In genomic region chr3:154861921-154862320, GRCm38 (mm10) we compare ENCODE assay signal across 17 mouse cellular contexts.
DNase-seq lines count a peak whose midpoint lies in the region; ATAC-seq and TF ChIP-seq lines count a peak whose summit lies in the region.
"Had no signal": no experiment of that assay in that cellular context is flagged by ENCODE, and none has a peak within 500 bp of the region (broad histone marks: within the 10 kb centered on the region; RNA-seq: fewer than 3 reads in every experiment).

No protein-coding gene starts in this region.

- peak; percentile 44; the same call in 1 of the 2 replicates for ATAC-seq in forebrain, embryonic 12.5 days (ENCODE audit: low FRiP score)
- ATAC-seq in forebrain, embryonic 15.5 days (replicated peaks): no peak
- ATAC-seq in heart, embryonic 12.5 days (ENCODE audit: insufficient number of reproducible peaks, low FRiP score): no peak
- ATAC-seq: forebrain, embryonic 13.5 days had no signal

- no peak overlapping the region for H3K9ac ChIP-seq in forebrain, embryonic 12.5 days
- H3K9ac ChIP-seq in forebrain, embryonic 15.5 days (replicated peaks): no peak overlapping the region
- H3K9ac ChIP-seq in heart, embryonic 12.5 days: no peak overlapping the region
- H3K9ac ChIP-seq: embryonic facial prominence, embryonic 12.5 days; forebrain, embryonic 13.5 days had no signal

- no peaks in the 10 kb centered on the region for H3K27me3 ChIP-seq in forebrain, embryonic 12.5 days
- H3K27me3 ChIP-seq in forebrain, embryonic 15.5 days: no peaks in the 10 kb centered on the region
- no peaks in the 10 kb centered on the region for H3K27me3 ChIP-seq in heart, embryonic 12.5 days (replicated peaks)
- H3K27me3 ChIP-seq: embryonic facial prominence, embryonic 12.5 days; forebrain, embryonic 13.5 days had no signal

- no peak overlapping the region for H3K27ac ChIP-seq in forebrain, embryonic 12.5 days
- no peak overlapping the region for H3K27ac ChIP-seq in forebrain, embryonic 15.5 days (replicated peaks)
- H3K27ac ChIP-seq in heart, embryonic 12.5 days (ENCODE audit: poor library complexity, severe bottlenecking): no peak overlapping the region
- H3K27ac ChIP-seq: embryonic facial prominence, embryonic 10.5 days; embryonic facial prominence, embryonic 12.5 days; forebrain, embryonic 13.5 days had no signal

- DNase-seq in heart, adult 11 months: peak; percentile 25
- DNase-seq in brain, embryonic 14.5 days (ENCODE audit: low read depth): peak; percentile 53
- no peak for DNase-seq in kidney, postnatal 14 days
- DNase-seq: adrenal gland, adult 2 months; adrenal gland, postnatal 10 days; adrenal gland, postnatal 25 days; cerebellum, adult 11-12 months; cerebellum, adult 2 months; cerebellum, adult 9-10 months; cerebellum, postnatal 10 days; cerebellum, postnatal 25 days had no signal

- no peak overlapping the region for H3K4me2 ChIP-seq in forebrain, embryonic 12.5 days
- no peak overlapping the region for H3K4me2 ChIP-seq in forebrain, embryonic 15.5 days (replicated peaks)
- H3K4me2 ChIP-seq in heart, embryonic 12.5 days: no peak overlapping the region
- H3K4me2 ChIP-seq: embryonic facial prominence, embryonic 12.5 days; forebrain, embryonic 13.5 days had no signal

- TF ChIP-seq POLR2A in brain, embryonic 14.5 days (IDR thresholded peaks at IDR 0.05; ENCODE audit: borderline replicate concordance, extremely low read depth, insufficient read depth, insufficient read length, poor library complexity, severe bottlenecking): no peak

- H3K9me3 ChIP-seq in forebrain, embryonic 12.5 days: no peaks in the 10 kb centered on the region
- no peaks in the 10 kb centered on the region for H3K9me3 ChIP-seq in forebrain, embryonic 15.5 days
- no peaks in the 10 kb centered on the region for H3K9me3 ChIP-seq in heart, embryonic 12.5 days (replicated peaks)
- H3K9me3 ChIP-seq: embryonic facial prominence, embryonic 10.5 days; embryonic facial prominence, embryonic 12.5 days; forebrain, embryonic 13.5 days had no signal

- H3K36me3 ChIP-seq in forebrain, embryonic 12.5 days (replicated peaks): no peaks in the 10 kb centered on the region
- no peaks in the 10 kb centered on the region for H3K36me3 ChIP-seq in forebrain, embryonic 15.5 days
- H3K36me3 ChIP-seq in heart, embryonic 12.5 days: no peaks in the 10 kb centered on the region
- H3K36me3 ChIP-seq: embryonic facial prominence, embryonic 10.5 days; embryonic facial prominence, embryonic 12.5 days had no signal

- no peak for TF ChIP-seq CTCF in brain, embryonic 14.5 days (IDR thresholded peaks at IDR 0.05; ENCODE audit: borderline replicate concordance, extremely low read depth, insufficient read depth, insufficient read length)

- H3K4me3 ChIP-seq in forebrain, embryonic 12.5 days (replicated peaks): no peak overlapping the region
- H3K4me3 ChIP-seq in forebrain, embryonic 15.5 days: no peak overlapping the region
- no peak overlapping the region for H3K4me3 ChIP-seq in heart, embryonic 12.5 days
- H3K4me3 ChIP-seq: embryonic facial prominence, embryonic 10.5 days; embryonic facial prominence, embryonic 12.5 days; forebrain, embryonic 13.5 days had no signal

- WGBS in forebrain, embryonic 12.5 days: 35% methylated on average over 6 of the region's 6 CpGs
- 18% methylated on average over 6 of the region's 6 CpGs for WGBS in forebrain, embryonic 15.5 days
- 81% methylated on average over 6 of the region's 6 CpGs for WGBS in heart, embryonic 12.5 days

- H3K4me1 ChIP-seq in forebrain, embryonic 12.5 days: no peaks in the 10 kb centered on the region; the same call in 1 of the 2 replicates
- no peaks in the 10 kb centered on the region for H3K4me1 ChIP-seq in forebrain, embryonic 15.5 days
- 0 out of 2 replicates have a peak, but pooled peaks cover 4% of the 10 kb centered on the region for H3K4me1 ChIP-seq in heart, embryonic 12.5 days (replicated peaks)
- H3K4me1 ChIP-seq: embryonic facial prominence, embryonic 10.5 days; embryonic facial prominence, embryonic 12.5 days; forebrain, embryonic 13.5 days had no signal
